Mouse (Mus musculus) cortical plate, adult 2 months (tissue): ENCODE measurements around the gene Eef1b2.

Experiments used
- CTCF ChIP-seq: fragments of 200-500 bp; IDR thresholded peaks from 2 replicates; pipeline ENCODE4 v1.5.1; 2011; ENCODE audit warnings: mild to moderate bottlenecking, control low read depth, low read length; ENCODE audit not compliant: insufficient read depth; ENCODE audit errors: extremely low read depth
- POLR2A ChIP-seq: fragments of 200-500 bp; IDR thresholded peaks from 2 replicates; pipeline ENCODE4 v1.6.1; 2011; ENCODE audit warnings: mild to moderate bottlenecking, low read length, control low read depth; ENCODE audit not compliant: insufficient read depth; ENCODE audit errors: extremely low read depth

DNA sequence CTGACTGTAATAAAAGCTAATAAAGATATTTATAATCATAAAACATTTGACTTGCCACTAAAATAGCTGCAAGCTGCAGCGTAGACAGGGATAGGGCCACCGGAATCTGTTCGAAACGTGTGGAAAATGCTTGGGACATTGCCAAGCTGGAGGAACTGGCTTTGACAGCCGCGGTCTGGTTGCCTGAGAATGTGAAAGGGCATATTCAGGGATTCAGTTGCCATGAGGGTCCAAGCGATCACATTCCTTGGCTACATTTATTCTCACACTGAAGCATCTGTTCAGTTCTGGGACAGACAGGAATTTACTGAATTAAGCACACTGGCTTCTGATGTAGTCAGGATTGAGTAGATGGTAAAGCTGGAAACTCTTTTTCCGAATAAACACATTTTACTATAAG is 14.2 kb downstream of the Eef1b2 start:
- no peak for TF ChIP-seq POLR2A
- no peak for TF ChIP-seq CTCF
